Mouse (Mus musculus): ENCODE results near the gene Usp6nl. TPM values are rescaled to one million over a fixed set of nuclear protein-coding genes. Genes with fewer than 3 reads are reported as not detected.

Gene Usp6nl
- polyA plus RNA-seq, 1 experiment = 9.6 TPM

- DNase-seq (ENCODE audit: low read depth) = no peak
Measured at GRCm38 (mm10) chr2:6333570-6333969, 11.1 kb downstream of the Usp6nl start.

GRCm38 (mm10) chr2:6334011-6334410 lies 11.5 kb downstream of the Usp6nl start:
- no peak for DNase-seq (ENCODE audit: low read depth)

GRCm38 (mm10) chr2:6335032-6335735 lies 12.7 kb downstream of the Usp6nl start:
- DNase-seq (ENCODE audit: low read depth) = no peak

GRCm38 (mm10) chr2:6336013-6336412 lies 13.5 kb downstream of the Usp6nl start:
- no peak for DNase-seq (ENCODE audit: low read depth)

GRCm38 (mm10) chr2:6336649-6337048 lies 14.2 kb downstream of the Usp6nl start:
- DNase-seq (ENCODE audit: low read depth) = no peak

- DNase-seq (ENCODE audit: low read depth) = no peak
Measured at GRCm38 (mm10) chr2:6337436-6337835, 15.0 kb downstream of the Usp6nl start.

GRCm38 (mm10) chr2:6338031-6338629 lies 15.7 kb downstream of the Usp6nl start:
- DNase-seq (ENCODE audit: low read depth) = no peak

GRCm38 (mm10) chr2:6340439-6340838 lies 18.0 kb downstream of the Usp6nl start:
- DNase-seq (ENCODE audit: low read depth) = no peak

- no peak for DNase-seq (ENCODE audit: low read depth)
Measured at GRCm38 (mm10) chr2:6341496-6341895, 19.0 kb downstream of the Usp6nl start.

GRCm38 (mm10) chr2:6349256-6350092 lies 27.0 kb downstream of the Usp6nl start:
- no peak for DNase-seq (ENCODE audit: low read depth)

GRCm38 (mm10) chr2:6350164-6350563 lies 27.7 kb downstream of the Usp6nl start:
- no peak for DNase-seq (ENCODE audit: low read depth)

GRCm38 (mm10) chr2:6350931-6351695 lies 28.6 kb downstream of the Usp6nl start:
- DNase-seq (ENCODE audit: low read depth) = no peak

- peak; percentile 38 for DNase-seq (ENCODE audit: low read depth)
Measured at GRCm38 (mm10) chr2:6352541-6352971, 30.1 kb downstream of the Usp6nl start.

- no peak for DNase-seq (ENCODE audit: low read depth)
Measured at GRCm38 (mm10) chr2:6353060-6353459, 30.6 kb downstream of the Usp6nl start.

GRCm38 (mm10) chr2:6357306-6357705 lies 34.8 kb downstream of the Usp6nl start:
- no peak for DNase-seq (ENCODE audit: low read depth)

GRCm38 (mm10) chr2:6359645-6360044 lies 37.2 kb downstream of the Usp6nl start:
- DNase-seq (ENCODE audit: low read depth) = no peak

GRCm38 (mm10) chr2:6363126-6363525 lies 40.7 kb downstream of the Usp6nl start:
- DNase-seq (ENCODE audit: low read depth) = no peak

- no peak for DNase-seq (ENCODE audit: low read depth)
Measured at GRCm38 (mm10) chr2:6363922-6364321, 41.5 kb downstream of the Usp6nl start.

GRCm38 (mm10) chr2:6366521-6366928 lies 44.1 kb downstream of the Usp6nl start:
- no peak for DNase-seq (ENCODE audit: low read depth)

- DNase-seq (ENCODE audit: low read depth) = no peak
Measured at GRCm38 (mm10) chr2:6366973-6367372, 44.5 kb downstream of the Usp6nl start.

- no peak for DNase-seq (ENCODE audit: low read depth)
Measured at GRCm38 (mm10) chr2:6367497-6367896, 45.0 kb downstream of the Usp6nl start.

- no peak for DNase-seq (ENCODE audit: low read depth)
Measured at GRCm38 (mm10) chr2:6374216-6374615, 51.7 kb downstream of the Usp6nl start.
